Mouse (Mus musculus): ENCODE results near the gene Sec16a. TPM values are rescaled to one million over a fixed set of nuclear protein-coding genes. Genes with fewer than 3 reads are reported as not detected.

Sec16a gene
- polyA plus RNA-seq, 1 experiment from 2014 or later, result 19.4 TPM

DNA sequence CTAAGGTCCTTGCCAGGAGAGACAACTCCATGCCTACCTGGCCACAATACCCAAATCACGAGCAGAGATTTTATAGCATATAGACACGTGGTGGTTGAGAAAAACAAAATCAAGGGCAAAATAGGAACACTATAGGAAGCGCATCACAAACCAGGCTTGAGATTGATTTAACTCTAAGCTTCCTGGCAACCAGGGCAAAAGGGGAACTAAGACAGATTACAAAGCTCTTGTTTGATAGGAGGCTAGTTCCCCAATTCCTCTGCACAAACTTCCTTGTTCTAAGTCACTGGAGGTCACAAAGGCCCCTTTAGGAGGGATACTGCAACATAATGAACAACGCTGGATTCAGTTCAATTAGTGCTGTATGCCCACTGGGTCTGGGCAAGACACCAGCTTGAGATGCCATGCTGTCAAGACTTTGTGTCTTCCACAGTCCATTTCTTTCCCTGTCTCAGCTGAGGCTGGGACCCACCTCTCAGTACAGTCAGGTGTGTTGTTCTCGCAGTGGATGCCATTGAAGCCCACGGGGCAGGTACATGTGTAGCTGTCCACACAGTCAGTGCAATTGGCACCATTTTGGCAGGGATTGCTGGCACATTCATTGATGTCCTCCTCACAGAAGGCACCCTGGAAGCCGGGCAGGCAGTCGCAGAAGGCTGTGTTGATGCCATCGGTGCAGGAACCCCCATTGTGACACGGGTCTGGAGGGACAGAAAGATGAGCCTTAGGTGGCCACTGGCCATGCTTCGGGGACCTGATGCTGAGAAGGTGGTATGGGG lies 27.5 kb upstream of the Sec16a start:
- WGBS, result 83% methylated on average over 11 of the region's 11 CpGs
- no peak for ATAC-seq (ENCODE audit: insufficient number of reproducible peaks, insufficient read depth, low FRiP score, low read depth)

DNA sequence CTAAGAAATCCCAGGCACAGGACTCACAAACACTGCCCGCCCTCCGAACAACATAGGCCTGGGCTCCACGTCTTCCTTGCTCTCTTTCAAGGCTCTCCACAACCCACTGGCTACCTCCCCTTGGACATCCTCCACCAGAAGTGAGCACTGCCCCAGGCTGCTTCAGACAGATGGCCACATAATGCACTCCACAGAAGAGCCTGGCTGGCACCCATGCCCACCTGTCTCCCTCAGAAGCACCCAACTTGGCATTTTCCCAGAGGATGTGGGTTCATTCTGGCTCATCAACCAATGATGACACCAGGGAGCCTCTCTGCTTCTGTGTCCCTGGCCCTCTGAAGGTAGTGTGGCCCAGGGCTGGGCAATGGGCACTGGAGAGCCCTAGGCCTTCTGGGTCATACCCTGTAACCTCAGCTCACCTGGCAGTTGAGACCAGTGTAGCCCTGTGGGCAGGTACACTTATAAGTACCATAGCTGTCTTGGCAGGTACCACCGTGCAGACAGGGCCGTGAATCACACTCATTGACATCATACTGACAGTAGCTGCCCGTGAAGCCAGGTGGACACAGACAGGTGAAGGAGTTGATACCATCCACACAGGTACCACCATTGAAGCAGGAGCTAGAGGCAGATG lies 26.8 kb upstream of the Sec16a start:
- H3K9me3 ChIP-seq (ENCODE audit: control insufficient read depth, low read length), result no peaks in the 10 kb centered on the region
- no peak for ATAC-seq (ENCODE audit: insufficient number of reproducible peaks, insufficient read depth, low FRiP score, low read depth)
- WGBS, result 84% methylated on average over 6 of the region's 6 CpGs
- H3K4me2 ChIP-seq (ENCODE audit: low read length), result no peak overlapping the region
- no peak overlapping the region for H3K4me3 ChIP-seq (ENCODE audit: control insufficient read depth in 1 of 2, insufficient read depth in 1 of 2, low read depth in 1 of 2, low read length in 2 of 2)
- no peaks in the 10 kb centered on the region for H3K27me3 ChIP-seq (ENCODE audit: control insufficient read depth, insufficient read depth, low read length)
- H3K27ac ChIP-seq (replicated peaks in 1 of 2; ENCODE audit: control insufficient read depth in 1 of 2, insufficient read depth in 1 of 2, low read depth in 2 of 2, low read length in 2 of 2), result no peak overlapping the region
- no peak overlapping the region for H3K9ac ChIP-seq (ENCODE audit: low read length)
- H3K4me1 ChIP-seq (ENCODE audit: control insufficient read depth in 2 of 2, insufficient read depth in 2 of 2, low read length in 2 of 2), result peaks cover 11 to 20% of the 10 kb centered on the region in 2 experiments
- H3K36me3 ChIP-seq (ENCODE audit: control insufficient read depth, insufficient read depth, low read length), result peaks cover 93% of the 10 kb centered on the region

More for the DNA sequence above, 27.5 kb upstream of the Sec16a start:
- Histone ChIP-seq H3K4me2 (ENCODE audit: low read length) (no peak overlapping the region), H3K4me1 (ENCODE audit: control insufficient read depth in 2 of 2, insufficient read depth in 2 of 2, low read length in 2 of 2) (peaks cover 11 to 20% of the 10 kb centered on the region in 2 experiments), H3K27me3 (ENCODE audit: control insufficient read depth, insufficient read depth, low read length) (no peaks in the 10 kb centered on the region), H3K4me3 (ENCODE audit: control insufficient read depth in 1 of 2, insufficient read depth in 1 of 2, low read depth in 1 of 2, low read length in 2 of 2) (no peak overlapping the region), H3K9me3 (ENCODE audit: control insufficient read depth, low read length) (no peaks in the 10 kb centered on the region), H3K27ac (replicated peaks in 1 of 2; ENCODE audit: control insufficient read depth in 1 of 2, insufficient read depth in 1 of 2, low read depth in 2 of 2, low read length in 2 of 2) (no peak overlapping the region), H3K9ac (ENCODE audit: low read length) (no peak overlapping the region), H3K36me3 (ENCODE audit: control insufficient read depth, insufficient read depth, low read length) (peaks cover 93% of the 10 kb centered on the region)

DNA sequence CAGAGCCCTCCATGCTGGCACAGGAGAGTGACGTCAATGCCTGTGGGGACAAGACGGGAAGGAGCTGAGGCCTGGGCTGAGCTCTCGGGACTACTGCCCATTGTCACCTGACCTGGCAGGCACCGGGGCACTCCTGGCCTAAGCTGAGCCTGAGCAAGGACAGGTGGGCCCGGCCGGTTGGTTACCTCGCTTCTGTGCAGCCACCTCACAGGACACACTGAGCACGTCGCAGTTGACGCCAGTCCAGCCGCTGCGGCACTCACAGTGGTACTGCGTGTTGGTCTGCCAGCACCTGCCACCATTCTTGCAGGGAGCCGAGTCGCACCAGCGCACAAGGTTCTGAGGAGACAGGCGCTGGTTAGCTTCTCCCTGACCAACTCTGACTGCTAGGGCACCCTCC lies 26.0 kb upstream of the Sec16a start:
- Histone ChIP-seq H3K27me3 (ENCODE audit: control insufficient read depth, insufficient read depth, low read length) (no peaks in the 10 kb centered on the region), H3K9ac (ENCODE audit: low read length) (no peak overlapping the region)

DNA sequence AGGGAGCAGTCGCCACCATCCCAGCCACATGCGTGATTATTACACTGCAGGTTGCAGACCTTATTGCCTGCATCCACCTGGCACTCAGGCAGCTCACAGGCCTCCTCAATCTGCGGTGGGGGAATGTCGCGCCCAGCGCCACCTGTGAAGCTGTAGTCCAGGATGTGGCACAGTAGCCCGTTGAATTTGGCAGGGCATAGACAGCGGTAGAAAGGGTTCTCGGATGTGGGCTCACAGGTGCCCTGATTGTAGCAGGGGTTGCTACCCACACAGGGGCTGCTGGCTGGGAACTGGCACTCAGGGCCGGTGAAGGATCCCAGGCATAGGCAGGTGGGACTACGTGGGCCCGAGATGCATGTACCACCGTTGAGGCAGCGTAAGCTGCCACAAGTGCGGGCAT lies 23.4 kb upstream of the Sec16a start:
- ATAC-seq (ENCODE audit: insufficient number of reproducible peaks, insufficient read depth, low FRiP score, low read depth), result no peak

More for the DNA sequence above, 26.0 kb upstream of the Sec16a start:
- Histone ChIP-seq H3K4me1 (ENCODE audit: control insufficient read depth in 2 of 2, insufficient read depth in 2 of 2, low read length in 2 of 2) (peaks cover 11 to 14% of the 10 kb centered on the region in 2 experiments), H3K27ac (replicated peaks in 1 of 2; ENCODE audit: control insufficient read depth in 1 of 2, insufficient read depth in 1 of 2, low read depth in 2 of 2, low read length in 2 of 2) (no peak overlapping the region), H3K9me3 (ENCODE audit: control insufficient read depth, low read length) (no peaks in the 10 kb centered on the region), H3K4me2 (ENCODE audit: low read length) (no peak overlapping the region), H3K4me3 (ENCODE audit: control insufficient read depth in 1 of 2, insufficient read depth in 1 of 2, low read depth in 1 of 2, low read length in 2 of 2) (no peak overlapping the region), H3K36me3 (ENCODE audit: control insufficient read depth, insufficient read depth, low read length) (peaks cover 93% of the 10 kb centered on the region)
- no peak for ATAC-seq (ENCODE audit: insufficient number of reproducible peaks, insufficient read depth, low FRiP score, low read depth)
- 86% methylated on average over 17 of the region's 17 CpGs for WGBS

DNA sequence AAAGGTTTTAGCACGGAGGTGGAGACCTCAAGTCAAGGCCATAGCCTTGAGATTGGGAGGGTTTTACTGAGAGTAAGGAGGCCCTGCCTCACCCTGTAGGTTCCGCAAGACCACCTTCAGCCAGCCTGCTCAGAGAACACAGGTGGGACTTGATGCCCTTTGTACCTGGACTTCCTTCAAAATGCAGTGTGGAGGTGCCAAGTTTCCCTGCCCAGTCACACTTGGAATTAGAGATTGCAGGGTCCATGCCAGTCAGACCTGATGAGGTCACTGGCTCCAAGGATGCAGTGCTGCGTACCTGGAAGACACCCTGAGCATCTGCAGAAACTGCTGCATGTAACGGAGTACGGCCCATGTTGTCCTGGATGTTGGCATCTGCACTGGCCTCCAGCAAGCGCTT lies 18.4 kb upstream of the Sec16a start:
- H3K27ac ChIP-seq (replicated peaks in 1 of 2; ENCODE audit: control insufficient read depth in 1 of 2, insufficient read depth in 1 of 2, low read depth in 2 of 2, low read length in 2 of 2), result no peak overlapping the region

More for the DNA sequence above, 23.4 kb upstream of the Sec16a start:
- H3K36me3 ChIP-seq (ENCODE audit: control insufficient read depth, insufficient read depth, low read length), result peaks cover 97% of the 10 kb centered on the region
- no peaks in the 10 kb centered on the region for H3K27me3 ChIP-seq (ENCODE audit: control insufficient read depth, insufficient read depth, low read length)
- 91% methylated on average over 15 of the region's 15 CpGs for WGBS
- H3K27ac ChIP-seq (replicated peaks in 1 of 2; ENCODE audit: control insufficient read depth in 1 of 2, insufficient read depth in 1 of 2, low read depth in 2 of 2, low read length in 2 of 2), result no peak overlapping the region
- H3K4me2 ChIP-seq (ENCODE audit: low read length), result no peak overlapping the region
- no peak overlapping the region for H3K4me3 ChIP-seq (ENCODE audit: control insufficient read depth in 1 of 2, insufficient read depth in 1 of 2, low read depth in 1 of 2, low read length in 2 of 2)
- no peaks in the 10 kb centered on the region for H3K9me3 ChIP-seq (ENCODE audit: control insufficient read depth, low read length)
- no peak overlapping the region for H3K9ac ChIP-seq (ENCODE audit: low read length)
- no peaks in the 10 kb centered on the region for H3K4me1 ChIP-seq (ENCODE audit: control insufficient read depth in 2 of 2, insufficient read depth in 2 of 2, low read length in 2 of 2)

DNA sequence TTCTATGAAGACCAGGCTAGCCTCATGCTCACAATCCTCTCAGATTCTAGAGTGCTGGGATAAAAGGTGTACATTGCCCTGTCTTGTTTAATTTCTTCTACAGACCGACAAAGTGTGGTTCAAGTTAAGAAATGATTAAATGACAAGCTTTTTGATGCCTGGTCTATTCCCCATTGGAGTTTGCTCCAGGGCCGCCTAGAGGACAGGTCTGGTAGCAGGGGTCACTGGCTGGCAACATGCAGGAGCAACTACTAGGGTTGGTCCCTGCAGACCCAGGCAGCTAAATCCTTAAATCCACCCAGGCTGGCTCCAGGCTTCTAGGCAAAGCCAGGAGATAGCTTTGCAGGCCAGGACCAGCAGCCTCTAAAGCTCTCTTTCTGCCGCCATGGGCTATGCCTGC lies 18.0 kb upstream of the Sec16a start:
- Histone ChIP-seq H3K4me2 (ENCODE audit: low read length) (no peak overlapping the region), H3K9ac (ENCODE audit: low read length) (no peak overlapping the region), H3K4me1 (ENCODE audit: control insufficient read depth in 2 of 2, insufficient read depth in 2 of 2, low read length in 2 of 2) (peaks cover 5 to 9% of the 10 kb centered on the region in 2 experiments), H3K27ac (replicated peaks in 1 of 2; ENCODE audit: control insufficient read depth in 1 of 2, insufficient read depth in 1 of 2, low read depth in 2 of 2, low read length in 2 of 2) (no peak overlapping the region), H3K9me3 (ENCODE audit: control insufficient read depth, low read length) (no peaks in the 10 kb centered on the region), H3K27me3 (ENCODE audit: control insufficient read depth, insufficient read depth, low read length) (no peaks in the 10 kb centered on the region), H3K36me3 (ENCODE audit: control insufficient read depth, insufficient read depth, low read length) (peaks cover 94% of the 10 kb centered on the region), H3K4me3 (ENCODE audit: control insufficient read depth in 1 of 2, insufficient read depth in 1 of 2, low read depth in 1 of 2, low read length in 2 of 2) (no peak overlapping the region)
- 80% methylated on average over 3 of the region's 3 CpGs for WGBS
- no peak for ATAC-seq (ENCODE audit: insufficient number of reproducible peaks, insufficient read depth, low FRiP score, low read depth)

More for the DNA sequence above, 18.4 kb upstream of the Sec16a start:
- no peak overlapping the region for H3K4me3 ChIP-seq (ENCODE audit: control insufficient read depth in 1 of 2, insufficient read depth in 1 of 2, low read depth in 1 of 2, low read length in 2 of 2)
- H3K4me1 ChIP-seq (ENCODE audit: control insufficient read depth in 2 of 2, insufficient read depth in 2 of 2, low read length in 2 of 2), result peaks cover 3 to 5% of the 10 kb centered on the region in 2 experiments
- WGBS, result 93% methylated on average over 6 of the region's 6 CpGs
- H3K36me3 ChIP-seq (ENCODE audit: control insufficient read depth, insufficient read depth, low read length), result peaks cover 94% of the 10 kb centered on the region
- no peaks in the 10 kb centered on the region for H3K27me3 ChIP-seq (ENCODE audit: control insufficient read depth, insufficient read depth, low read length)
- H3K9ac ChIP-seq (ENCODE audit: low read length), result no peak overlapping the region
- H3K9me3 ChIP-seq (ENCODE audit: control insufficient read depth, low read length), result no peaks in the 10 kb centered on the region
- no peak overlapping the region for H3K4me2 ChIP-seq (ENCODE audit: low read length)
- no peak for ATAC-seq (ENCODE audit: insufficient number of reproducible peaks, insufficient read depth, low FRiP score, low read depth)

DNA sequence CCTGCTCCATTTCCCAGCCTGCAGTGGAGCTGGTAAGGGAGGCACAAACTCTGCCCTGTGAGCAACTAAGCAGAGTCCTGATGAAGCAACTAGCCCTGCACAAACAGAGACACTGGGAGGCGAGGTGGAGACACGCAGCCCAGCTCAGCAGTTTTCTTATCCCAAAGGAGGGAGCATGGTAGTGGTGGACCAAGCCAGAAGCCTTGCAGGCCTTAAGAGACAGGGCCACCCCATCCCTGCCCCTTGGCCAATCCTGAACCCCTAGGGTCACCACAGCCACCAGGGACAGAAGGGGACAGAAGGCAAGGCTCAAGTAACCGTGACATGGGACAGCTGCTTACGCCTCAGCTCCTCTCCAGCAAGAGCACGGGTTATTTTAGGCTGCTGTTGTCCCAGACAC lies 16.7 kb upstream of the Sec16a start:
- H3K36me3 ChIP-seq (ENCODE audit: control insufficient read depth, insufficient read depth, low read length), result peaks cover 87% of the 10 kb centered on the region
- H3K4me2 ChIP-seq (ENCODE audit: low read length), result no peak overlapping the region
- peaks cover 5 to 10% of the 10 kb centered on the region in 2 experiments for H3K4me1 ChIP-seq (ENCODE audit: control insufficient read depth in 2 of 2, insufficient read depth in 2 of 2, low read length in 2 of 2)
- H3K9ac ChIP-seq (ENCODE audit: low read length), result no peak overlapping the region
- no peaks in the 10 kb centered on the region for H3K27me3 ChIP-seq (ENCODE audit: control insufficient read depth, insufficient read depth, low read length)
- 63% methylated on average over 5 of the region's 5 CpGs for WGBS
- no peak overlapping the region for H3K4me3 ChIP-seq (ENCODE audit: control insufficient read depth in 1 of 2, insufficient read depth in 1 of 2, low read depth in 1 of 2, low read length in 2 of 2)
- ATAC-seq (ENCODE audit: insufficient number of reproducible peaks, insufficient read depth, low FRiP score, low read depth), result no peak
- H3K9me3 ChIP-seq (ENCODE audit: control insufficient read depth, low read length), result no peaks in the 10 kb centered on the region
- 0 out of 4 replicates have a peak overlapping the region, but pooled peaks of 1 of the 2 experiments have one; percentile 19 for H3K27ac ChIP-seq (replicated peaks in 1 of 2; ENCODE audit: control insufficient read depth in 1 of 2, insufficient read depth in 1 of 2, low read depth in 2 of 2, low read length in 2 of 2)

Measured in heart, embryonic 14.5 days (tissue).